Mouse (Mus musculus) brain, embryonic 14.5 days (tissue): ENCODE data around the gene Rlbp1. TPM values are rescaled to one million over a fixed set of nuclear protein-coding genes. Genes with fewer than 3 reads are reported as not detected.

Experiments
- DNase-seq: peaks from one replicate; pipeline ENCODE4 v3.0.0-alpha.2; 2011; ENCODE audit warnings: low read depth
- CTCF ChIP-seq: fragments of 200-500 bp; IDR thresholded peaks from 2 replicates; pipeline ENCODE4 v1.5.1; 2012; ENCODE audit warnings: inconsistent platforms, mild to moderate bottlenecking, moderate library complexity, borderline replicate concordance; ENCODE audit not compliant: insufficient read depth, insufficient read length; ENCODE audit errors: extremely low read depth
- POLR2A ChIP-seq: fragments of 200-500 bp; IDR thresholded peaks from 2 replicates; pipeline ENCODE4 v1.6.1; 2012; ENCODE audit warnings: mild to moderate bottlenecking, inconsistent platforms, borderline replicate concordance; ENCODE audit not compliant: poor library complexity, insufficient read depth, insufficient read length, severe bottlenecking; ENCODE audit errors: extremely low read depth
- polyA plus RNA-seq: library from polyadenylated mRNA; depleted of rRNA; stranded (reverse); fragments of >200 nt; gene quantifications from 2 replicates; pipeline ENCODE4 v1.2.3, GENCODE M21; 2012; rRNA removed

Rlbp1 gene
- 26.1 and 47.4 TPM in 2 replicates for polyA plus RNA-seq

DNA sequence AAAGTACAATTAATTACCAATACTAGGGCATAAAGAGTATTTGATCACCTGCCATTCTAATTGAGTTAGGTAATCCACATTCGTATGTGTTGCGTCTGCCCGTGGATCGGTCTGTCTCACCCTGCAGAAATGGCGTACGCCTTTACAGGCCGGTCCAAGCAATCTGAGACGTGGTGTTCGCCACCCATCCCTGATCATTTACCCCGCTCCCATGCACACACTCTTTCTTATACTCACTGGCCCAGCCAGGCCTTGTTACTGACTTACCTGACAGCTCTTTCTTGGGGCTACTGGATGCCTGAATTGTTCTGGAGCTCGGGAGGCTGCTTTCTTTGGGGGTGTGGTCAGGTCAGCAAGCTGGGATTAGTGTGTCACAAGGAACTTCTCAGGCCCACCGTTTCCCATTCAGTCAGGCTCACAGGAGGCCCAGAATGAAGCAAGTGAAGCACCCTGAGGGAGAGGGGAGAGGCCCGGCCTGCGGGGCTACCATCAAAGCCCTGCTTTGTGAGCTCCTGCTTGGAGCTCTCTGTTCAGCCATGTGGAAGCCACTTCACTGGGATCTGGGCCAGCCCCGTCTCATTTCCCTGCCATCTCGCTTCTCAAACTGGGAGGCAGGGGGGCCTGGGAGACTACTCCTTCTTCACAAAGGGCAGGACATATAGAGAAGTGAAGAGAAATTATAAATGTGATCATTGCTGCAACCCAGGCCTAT is at the start of gene Rlbp1:
TSS of gene Rlbp1 (minus strand) at position 627 of the 712 bp plus-strand sequence.
- TF ChIP-seq POLR2A (no peak), CTCF (no peak)
- DNase-seq, result peak; percentile 92

DNA sequence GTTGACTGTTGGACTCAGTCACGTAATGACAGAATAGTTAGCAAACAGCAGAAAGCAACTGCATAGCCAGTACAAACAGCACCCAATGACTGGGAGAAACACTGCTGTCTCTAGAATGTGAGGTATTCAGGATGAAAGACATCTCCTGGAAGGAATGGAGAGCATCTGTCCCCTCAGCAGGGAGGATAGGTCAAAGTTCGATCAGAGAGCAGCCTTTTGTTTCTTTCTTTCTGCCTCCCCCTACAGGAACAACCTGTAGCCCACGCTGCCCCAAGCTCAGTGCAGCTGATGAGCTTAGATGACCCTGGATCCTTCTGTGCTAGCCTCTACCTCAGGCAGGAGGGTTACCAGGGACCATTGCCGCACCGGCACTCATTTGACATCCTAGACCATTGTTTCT is 41.4 kb upstream of the Rlbp1 start:
- no peak for DNase-seq
- no peak for TF ChIP-seq CTCF
- TF ChIP-seq POLR2A, result no peak

- TF ChIP-seq POLR2A (no peak), CTCF (no peak)
- peak; percentile 32 for DNase-seq
Measured at GRCm38 (mm10) chr7:79425804-79426203, 39.0 kb upstream of the Rlbp1 start.

DNA sequence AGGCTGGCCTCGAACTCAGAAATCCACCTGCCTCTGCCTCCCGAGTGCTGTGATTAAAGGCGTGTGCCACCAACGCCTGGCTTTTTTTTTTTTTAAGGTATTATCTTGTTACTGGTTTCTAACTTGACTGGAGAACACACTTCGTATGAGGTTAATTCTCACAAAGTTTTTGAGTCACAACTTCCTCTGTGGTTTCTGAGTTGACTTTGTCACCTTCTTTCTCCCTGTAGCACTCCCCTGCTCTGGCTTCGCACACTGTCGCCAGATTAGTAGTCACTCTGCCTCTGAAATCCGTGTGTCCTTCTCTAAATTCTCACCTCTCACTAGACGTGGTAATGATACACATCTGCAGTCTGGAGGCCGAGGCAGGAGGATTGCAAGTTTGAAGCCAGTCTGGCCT is 36.0 kb upstream of the Rlbp1 start:
- DNase-seq, result no peak
- TF ChIP-seq CTCF (no peak), POLR2A (no peak)

GRCm38 (mm10) chr7:79419950-79420349 is 33.1 kb upstream of the Rlbp1 start:
- TF ChIP-seq POLR2A (no peak), CTCF (no peak)
- DNase-seq, result no peak

DNA sequence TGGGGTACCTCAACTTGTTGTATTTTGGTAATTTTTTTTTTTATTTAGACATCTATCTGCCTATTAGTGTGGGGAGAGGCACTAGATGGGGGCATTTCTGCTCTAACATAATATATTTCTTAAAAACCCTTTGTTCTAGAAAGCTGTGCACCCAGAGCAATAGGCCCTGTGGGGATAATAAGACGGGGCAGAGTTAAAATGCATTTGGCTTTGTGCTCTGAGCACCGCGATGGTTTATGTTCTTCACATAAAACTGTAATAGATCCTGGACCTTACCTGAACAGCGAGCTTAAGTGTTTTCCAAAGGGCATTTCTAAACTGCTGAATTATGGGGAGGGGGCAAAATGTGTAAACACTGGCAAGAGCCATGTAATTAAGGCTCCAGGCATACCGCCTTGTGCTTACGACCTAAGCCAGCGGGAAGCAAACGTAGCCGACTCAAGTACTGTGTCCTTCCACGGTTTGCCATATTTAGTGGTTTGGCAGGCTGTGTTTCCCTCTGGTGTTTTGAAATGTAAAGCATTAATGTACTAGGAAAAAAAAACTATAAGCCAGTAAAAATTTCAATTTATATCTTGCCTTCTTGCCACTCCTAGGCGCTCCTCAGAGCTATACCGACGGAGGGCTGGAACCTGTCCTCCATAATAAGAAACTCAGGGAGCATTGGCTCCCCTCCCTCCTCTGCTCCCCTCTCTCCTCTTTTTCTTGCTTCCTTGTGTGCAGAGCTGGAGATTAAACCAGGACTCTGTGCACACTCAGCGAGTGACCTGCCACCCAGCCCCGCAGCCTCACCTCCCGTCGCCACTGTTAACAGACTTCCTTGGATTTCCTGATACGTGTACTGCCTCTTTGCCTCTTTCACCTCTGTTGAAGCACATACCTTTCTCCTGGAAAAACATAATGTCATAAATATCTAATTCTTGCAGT is 27.9 kb upstream of the Rlbp1 start:
- no peak for TF ChIP-seq CTCF
- TF ChIP-seq POLR2A, result no peak

GRCm38 (mm10) chr7:79400296-79400695 is 13.4 kb upstream of the Rlbp1 start:
- DNase-seq, result no peak
- TF ChIP-seq POLR2A (no peak), CTCF (no peak)

More for the DNA sequence above, 27.9 kb upstream of the Rlbp1 start:
- DNase-seq, result peak; percentile 37

DNA sequence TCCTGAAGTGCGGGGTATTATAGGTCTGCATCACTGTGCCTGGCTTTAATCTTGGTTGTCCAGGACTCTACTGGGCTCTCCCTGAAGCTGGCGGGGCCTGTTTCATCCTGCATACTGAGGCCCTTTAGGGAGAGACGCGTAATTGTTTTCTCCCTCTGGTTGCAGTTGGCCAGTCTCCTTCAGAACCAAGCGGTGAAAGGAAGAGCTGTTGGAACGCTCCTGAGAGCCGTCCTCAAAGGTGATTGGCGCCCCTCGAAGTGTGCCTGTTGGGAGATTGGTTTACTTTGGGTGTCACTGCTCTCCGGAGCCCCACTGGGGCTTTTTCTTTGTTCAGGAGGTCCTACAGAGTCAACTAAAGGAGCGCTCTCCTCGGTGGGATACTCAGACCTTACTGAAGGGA is 12.1 kb upstream of the Rlbp1 start:
- DNase-seq, result no peak

GRCm38 (mm10) chr7:79398426-79398825 is 11.6 kb upstream of the Rlbp1 start:
- no peak for DNase-seq
- TF ChIP-seq POLR2A (no peak), CTCF (no peak)

More for the DNA sequence above, 12.1 kb upstream of the Rlbp1 start:
- TF ChIP-seq POLR2A (no peak), CTCF (no peak)

GRCm38 (mm10) chr7:79397446-79397963 is 10.7 kb upstream of the Rlbp1 start:
- no peak for DNase-seq
- TF ChIP-seq CTCF (no peak), POLR2A (no peak)

GRCm38 (mm10) chr7:79395186-79395585 is 8.3 kb upstream of the Rlbp1 start:
- TF ChIP-seq CTCF (no peak), POLR2A (no peak)
- DNase-seq, result no peak
